Comparison of ENCODE assay signal across 29 mouse cellular contexts in genomic region chr16:52280186-52280585, GRCm38 (mm10).
DNase-seq lines count a peak whose midpoint lies in the region; ATAC-seq and TF ChIP-seq lines count a peak whose summit lies in the region.
"Had no signal": no experiment of that assay in that cellular context is flagged by ENCODE, and none has a peak within 500 bp of the region (broad histone marks: within the 10 kb centered on the region; RNA-seq: fewer than 3 reads in every experiment).

No protein-coding gene starts in this region.

- H3K27ac ChIP-seq in hindbrain, postnatal 0 days, result no peak overlapping the region
- H3K27ac ChIP-seq: embryonic facial prominence, embryonic 15.5 days; forebrain, embryonic 15.5 days; heart, adult 2 months; heart, embryonic 13.5 days; kidney, embryonic 15.5 days; left cerebral cortex, adult 2 months; limb, embryonic 10.5 days; liver, embryonic 15.5 days; macrophage; midbrain, embryonic 12.5 days; neural tube, embryonic 12.5 days had no signal

- no peaks in the 10 kb centered on the region for H3K9me3 ChIP-seq in hindbrain, postnatal 0 days (ENCODE audit: low read length)
- H3K9me3 ChIP-seq: embryonic facial prominence, embryonic 15.5 days; forebrain, embryonic 15.5 days; heart, embryonic 13.5 days; kidney, embryonic 15.5 days; limb, embryonic 10.5 days; liver, embryonic 15.5 days; midbrain, embryonic 12.5 days; neural tube, embryonic 12.5 days had no signal

- peak; percentile 38 for DNase-seq in left cerebral cortex, postnatal 4 days
- DNase-seq in left cerebral cortex, postnatal 25 days (ENCODE audit: low spot score in 2 of 2), result no peak
- DNase-seq in cerebellum, adult 11 months, result peak; percentile 6
- peak; percentile 56 for DNase-seq in cerebellum, adult 9-10 months
- peak; percentile 63 for DNase-seq in hindbrain, postnatal 0 days (ENCODE audit: low spot score)
- DNase-seq in spleen, postnatal 14 days (ENCODE audit: low spot score in 2 of 2), result no peak
- no peak for DNase-seq in thymus, postnatal 14 days
- no peak for DNase-seq in adrenal gland, postnatal 36 days
- DNase-seq: adrenal gland, adult 2 months; B cell, adult 2 months; gastrocnemius, postnatal 36 days; heart, adult 2 months; heart, postnatal 14 days; kidney, adult 11 months; kidney, postnatal 4 days; liver had no signal

- no peaks in the 10 kb centered on the region for H3K4me1 ChIP-seq in hindbrain, postnatal 0 days (ENCODE audit: insufficient read depth, low read length)
- H3K4me1 ChIP-seq: embryonic facial prominence, embryonic 15.5 days; forebrain, embryonic 15.5 days; heart, embryonic 13.5 days; kidney, embryonic 15.5 days; limb, embryonic 10.5 days; liver, embryonic 15.5 days; midbrain, embryonic 12.5 days; neural tube, embryonic 12.5 days had no signal

- ATAC-seq in hindbrain, postnatal 0 days, result 0 out of 2 replicates have a peak, but pooled peaks have one; percentile 29
- ATAC-seq: forebrain, embryonic 15.5 days; Patski had no signal

- H3K4me3 ChIP-seq in hindbrain, postnatal 0 days (ENCODE audit: low read length), result no peak overlapping the region
- H3K4me3 ChIP-seq: embryonic facial prominence, embryonic 15.5 days; forebrain, embryonic 15.5 days; heart, adult 2 months; heart, embryonic 13.5 days; kidney, embryonic 15.5 days; left cerebral cortex, adult 2 months; limb, embryonic 10.5 days; liver, embryonic 15.5 days; midbrain, embryonic 12.5 days; neural tube, embryonic 12.5 days had no signal

- no peaks in the 10 kb centered on the region for H3K27me3 ChIP-seq in hindbrain, postnatal 0 days (ENCODE audit: insufficient read depth, low read length)
- H3K27me3 ChIP-seq: CH12.LX; embryonic facial prominence, embryonic 15.5 days; forebrain, embryonic 15.5 days; heart, embryonic 13.5 days; kidney, embryonic 15.5 days; liver, embryonic 15.5 days; midbrain, embryonic 12.5 days; neural tube, embryonic 12.5 days; Patski had no signal

- no peak for TF ChIP-seq CTCF in hindbrain, postnatal 0 days (IDR thresholded peaks at IDR 0.05; ENCODE audit: low read depth)

- intact Hi-C loops in left cerebral cortex, postnatal 4 days (cut with DNase I), result no loop called here
- intact Hi-C loops in left cerebral cortex, postnatal 25 days (cut with DNase I), result no loop called here

- H3K36me3 ChIP-seq in hindbrain, postnatal 0 days (ENCODE audit: insufficient read depth, low read length), result no peaks in the 10 kb centered on the region; the same call in 1 of the 2 replicates
- H3K36me3 ChIP-seq: embryonic facial prominence, embryonic 15.5 days; forebrain, embryonic 15.5 days; G1E; limb, embryonic 10.5 days; liver, embryonic 15.5 days; midbrain, embryonic 12.5 days; neural tube, embryonic 12.5 days had no signal

- no peak overlapping the region for H3K4me2 ChIP-seq in hindbrain, postnatal 0 days (ENCODE audit: low read depth, low read length)
- H3K4me2 ChIP-seq: embryonic facial prominence, embryonic 15.5 days; forebrain, embryonic 15.5 days; heart, embryonic 13.5 days; kidney, embryonic 15.5 days; liver, embryonic 15.5 days; midbrain, embryonic 12.5 days; neural tube, embryonic 12.5 days had no signal

- no peak overlapping the region for H3K9ac ChIP-seq in hindbrain, postnatal 0 days (replicated peaks; ENCODE audit: low read length)
- H3K9ac ChIP-seq: embryonic facial prominence, embryonic 15.5 days; forebrain, embryonic 15.5 days; heart, embryonic 13.5 days; kidney, embryonic 15.5 days; liver, embryonic 15.5 days; midbrain, embryonic 12.5 days; neural tube, embryonic 12.5 days had no signal

- WGBS in hindbrain, postnatal 0 days, result 54% methylated on average over 2 of the region's 2 CpGs

Comparison
In these comparisons a context has a peak if more than half of its experiments do, and no peak if none do; other contexts are left out.
1. DNase-seq: peak in left cerebral cortex, postnatal 4 days (single experiment), cerebellum, adult 11 months (single experiment), cerebellum, adult 9-10 months (single experiment) and hindbrain, postnatal 0 days (single experiment); none in left cerebral cortex, postnatal 25 days (0 of 2), spleen, postnatal 14 days (0 of 2), thymus, postnatal 14 days (single experiment) and adrenal gland, postnatal 36 days (0 of 2).